Mouse (Mus musculus): ENCODE measurements around the gene Slc22a3. TPM values are rescaled to one million over a fixed set of nuclear protein-coding genes. Genes with fewer than 3 reads are reported as not detected.

The Slc22a3 gene
- total and polyA plus RNA-seq, 2 experiments from 2014 or later: 2.4 to 3.7 TPM

GRCm38 (mm10) chr17:12372021-12372420 lies 135.5 kb downstream of the Slc22a3 start:
- Histone ChIP-seq H3K36me3 (ENCODE audit: insufficient read depth, low read length) (no peaks in the 10 kb centered on the region), H3K4me2 (ENCODE audit: low read depth, low read length, poor library complexity, severe bottlenecking) (no peak overlapping the region)

GRCm38 (mm10) chr17:12371310-12371925 lies 136.1 kb downstream of the Slc22a3 start:
- Histone ChIP-seq H3K9me3 (ENCODE audit: low read length) (no peaks in the 10 kb centered on the region), H3K9ac (replicated peaks; ENCODE audit: low read length, poor library complexity, severe bottlenecking) (no peak overlapping the region), H3K27ac (ENCODE audit: low read depth, low read length) (no peak overlapping the region), H3K27me3 (ENCODE audit: insufficient read depth, low read length) (no peaks in the 10 kb centered on the region), H3K4me3 (ENCODE audit: low read depth, low read length) (no peak overlapping the region), H3K4me2 (ENCODE audit: low read depth, low read length, poor library complexity, severe bottlenecking) (0 out of 2 replicates have a peak overlapping the region, but pooled peaks have one; percentile 16), H3K4me1 (ENCODE audit: insufficient read depth, low read length) (no peaks in the 10 kb centered on the region), H3K36me3 (ENCODE audit: insufficient read depth, low read length) (no peaks in the 10 kb centered on the region)
- ATAC-seq (ENCODE audit: low FRiP score): no peak
- DNase-seq (ENCODE audit: low spot score): peak; percentile 47
- WGBS: 32% methylated on average over 10 of the region's 10 CpGs
- TF ChIP-seq CTCF (IDR thresholded peaks at IDR 0.05): peak; percentile 73

More at GRCm38 (mm10) chr17:12372021-12372420, 135.5 kb downstream of the Slc22a3 start:
- no peaks in the 10 kb centered on the region for H3K4me1 ChIP-seq (ENCODE audit: insufficient read depth, low read length)
- ATAC-seq (ENCODE audit: low FRiP score): no peak
- H3K27ac ChIP-seq (ENCODE audit: low read depth, low read length): no peak overlapping the region
- DNase-seq (ENCODE audit: low spot score): peak; percentile 75
- H3K4me3 ChIP-seq (ENCODE audit: low read depth, low read length): no peak overlapping the region
- H3K27me3 ChIP-seq (ENCODE audit: insufficient read depth, low read length): no peaks in the 10 kb centered on the region
- H3K9ac ChIP-seq (replicated peaks; ENCODE audit: low read length, poor library complexity, severe bottlenecking): no peak overlapping the region
- peak; percentile 85 for TF ChIP-seq CTCF (IDR thresholded peaks at IDR 0.05)
- H3K9me3 ChIP-seq (ENCODE audit: low read length): no peaks in the 10 kb centered on the region
- 20% methylated on average over 4 of the region's 4 CpGs for WGBS

- 83% methylated on average over 4 of the region's 4 CpGs for WGBS
- Histone ChIP-seq H3K9me3 (ENCODE audit: low read length) (no peaks in the 10 kb centered on the region), H3K4me1 (ENCODE audit: insufficient read depth, low read length) (no peaks in the 10 kb centered on the region), H3K9ac (replicated peaks; ENCODE audit: low read length, poor library complexity, severe bottlenecking) (no peak overlapping the region), H3K27ac (ENCODE audit: low read depth, low read length) (no peak overlapping the region), H3K27me3 (ENCODE audit: insufficient read depth, low read length) (no peaks in the 10 kb centered on the region), H3K4me2 (ENCODE audit: low read depth, low read length, poor library complexity, severe bottlenecking) (no peak overlapping the region), H3K4me3 (ENCODE audit: low read depth, low read length) (no peak overlapping the region), H3K36me3 (ENCODE audit: insufficient read depth, low read length) (no peaks in the 10 kb centered on the region)
- TF ChIP-seq CTCF (IDR thresholded peaks at IDR 0.05): no peak
- DNase-seq (ENCODE audit: low spot score): no peak
- no peak for ATAC-seq (ENCODE audit: low FRiP score)
Measured at GRCm38 (mm10) chr17:12370289-12370688, 137.2 kb downstream of the Slc22a3 start.

- H3K27me3 ChIP-seq (ENCODE audit: insufficient read depth, low read length): no peaks in the 10 kb centered on the region
- no peak for ATAC-seq (ENCODE audit: low FRiP score)
- H3K36me3 ChIP-seq (ENCODE audit: insufficient read depth, low read length): no peaks in the 10 kb centered on the region
- H3K9ac ChIP-seq (replicated peaks; ENCODE audit: low read length, poor library complexity, severe bottlenecking): no peak overlapping the region
- no peaks in the 10 kb centered on the region for H3K4me1 ChIP-seq (ENCODE audit: insufficient read depth, low read length)
- no peak overlapping the region for H3K4me3 ChIP-seq (ENCODE audit: low read depth, low read length)
- WGBS: 81% methylated on average over 5 of the region's 5 CpGs
- H3K27ac ChIP-seq (ENCODE audit: low read depth, low read length): no peak overlapping the region
- no peaks in the 10 kb centered on the region for H3K9me3 ChIP-seq (ENCODE audit: low read length)
- TF ChIP-seq CTCF (IDR thresholded peaks at IDR 0.05): no peak
- no peak for DNase-seq (ENCODE audit: low spot score)
- no peak overlapping the region for H3K4me2 ChIP-seq (ENCODE audit: low read depth, low read length, poor library complexity, severe bottlenecking)
Measured at GRCm38 (mm10) chr17:12369393-12369792, 138.1 kb downstream of the Slc22a3 start.

Other genes with a start within 250 kb of the Slc22a3 start
- gene Map3k4, start 188.9 kb downstream of the Slc22a3 start, total RNA-seq (2014; rRNA removed): 36.1 and 37.1 TPM in 2 replicates
- gene Map3k4, start 188.9 kb downstream of the Slc22a3 start, polyA plus RNA-seq (2015; fragmentation: Nextera tagmentation; extraction: Ambion mirVana): 35.1 and 47.9 TPM in 2 replicates
- gene Plg, start 129.1 kb downstream of the Slc22a3 start, total RNA-seq (2014; rRNA removed): not detected in 2 replicates
- not detected in 2 replicates for gene Plg, start 129.1 kb downstream of the Slc22a3 start, polyA plus RNA-seq (2015; fragmentation: Nextera tagmentation; extraction: Ambion mirVana)
- 0.44 and 0.66 TPM in 2 replicates for gene Slc22a2, start 76.4 kb upstream of the Slc22a3 start, total RNA-seq (2014; rRNA removed)
- 0.72 and 0.83 TPM in 2 replicates for gene Slc22a2, start 76.4 kb upstream of the Slc22a3 start, polyA plus RNA-seq (2015; fragmentation: Nextera tagmentation; extraction: Ambion mirVana)
- not detected in 2 replicates for gene Slc22a1, start 168.1 kb upstream of the Slc22a3 start, total RNA-seq (2014; rRNA removed)
- gene Slc22a1, start 168.1 kb upstream of the Slc22a3 start, polyA plus RNA-seq (2015; fragmentation: Nextera tagmentation; extraction: Ambion mirVana): not detected in 2 replicates